Mouse (Mus musculus): ENCODE data around the gene Ccdc24.

Ccdc24 gene

GRCm38 (mm10) chr4:117850871-117851270 is 21.5 kb downstream of the Ccdc24 start:
- DNase-seq = no peak

GRCm38 (mm10) chr4:117850176-117850575 is 22.2 kb downstream of the Ccdc24 start:
- peak; percentile 82 to 87 for DNase-seq

- peak in 1 of 2 experiments; percentile 45 for DNase-seq
Observed at GRCm38 (mm10) chr4:117849506-117849905, 22.9 kb downstream of the Ccdc24 start.

- DNase-seq = peak in 1 of 2 experiments; percentile 55
Observed at GRCm38 (mm10) chr4:117849063-117849462, 23.3 kb downstream of the Ccdc24 start.

- DNase-seq = peak; percentile 82 to 91
Observed at GRCm38 (mm10) chr4:117847011-117847410, 25.3 kb downstream of the Ccdc24 start.

GRCm38 (mm10) chr4:117846261-117846660 is 26.1 kb downstream of the Ccdc24 start:
- DNase-seq = no peak

- DNase-seq = peak; percentile 63 to 76
Observed at GRCm38 (mm10) chr4:117845316-117845715, 27.0 kb downstream of the Ccdc24 start.

GRCm38 (mm10) chr4:117844467-117844866 is 27.9 kb downstream of the Ccdc24 start:
- no peak for DNase-seq

GRCm38 (mm10) chr4:117843101-117843500 is 29.3 kb downstream of the Ccdc24 start:
- DNase-seq = peak; percentile 68 to 80

GRCm38 (mm10) chr4:117841566-117841965 is 30.8 kb downstream of the Ccdc24 start:
- no peak for DNase-seq

- DNase-seq = no peak
Observed at GRCm38 (mm10) chr4:117840821-117841220, 31.5 kb downstream of the Ccdc24 start.

GRCm38 (mm10) chr4:117839366-117839765 is 33.0 kb downstream of the Ccdc24 start:
- no peak for DNase-seq

- no peak for DNase-seq
Observed at GRCm38 (mm10) chr4:117837271-117837670, 35.1 kb downstream of the Ccdc24 start.

- DNase-seq = peak; percentile 89 to 92
Observed at GRCm38 (mm10) chr4:117836204-117836767, 36.1 kb downstream of the Ccdc24 start.

GRCm38 (mm10) chr4:117835531-117836111 is 36.7 kb downstream of the Ccdc24 start:
- DNase-seq = peak; percentile 56 to 60

GRCm38 (mm10) chr4:117834845-117835530 is 37.4 kb downstream of the Ccdc24 start:
- DNase-seq = peak; percentile 70 to 73

- DNase-seq = no peak
Observed at GRCm38 (mm10) chr4:117834457-117834844, 37.9 kb downstream of the Ccdc24 start, which contains the start of gene Slc6a9. TSS of gene Slc6a9 (plus strand) at chr4:117834506.

- DNase-seq = no peak
Observed at GRCm38 (mm10) chr4:117831920-117832691, 40.3 kb downstream of the Ccdc24 start.

- no peak for DNase-seq
Observed at GRCm38 (mm10) chr4:117831499-117831898, 40.9 kb downstream of the Ccdc24 start.

- no peak for DNase-seq
Observed at GRCm38 (mm10) chr4:117830801-117831200, 41.6 kb downstream of the Ccdc24 start.

GRCm38 (mm10) chr4:117830124-117830551 is 42.2 kb downstream of the Ccdc24 start:
- DNase-seq = peak; percentile 81 to 84

GRCm38 (mm10) chr4:117829260-117830123 is 42.9 kb downstream of the Ccdc24 start:
- peak; percentile 89 to 91 for DNase-seq

All from cerebellum, postnatal 10 days (tissue).